Mouse (Mus musculus): Measurements from ENCODE around the gene Hs3st5.
"Not testable (repeated sequence)": the region's sequence is repeated elsewhere in the genome, so short reads cannot be mapped to it uniquely, and the experiment has no call there.

The Hs3st5 gene

GRCm38 (mm10) chr10:36557673-36558072 lies 51.1 kb downstream of the Hs3st5 start:
- DNase-seq (ENCODE audit: low read depth), result no peak

DNA sequence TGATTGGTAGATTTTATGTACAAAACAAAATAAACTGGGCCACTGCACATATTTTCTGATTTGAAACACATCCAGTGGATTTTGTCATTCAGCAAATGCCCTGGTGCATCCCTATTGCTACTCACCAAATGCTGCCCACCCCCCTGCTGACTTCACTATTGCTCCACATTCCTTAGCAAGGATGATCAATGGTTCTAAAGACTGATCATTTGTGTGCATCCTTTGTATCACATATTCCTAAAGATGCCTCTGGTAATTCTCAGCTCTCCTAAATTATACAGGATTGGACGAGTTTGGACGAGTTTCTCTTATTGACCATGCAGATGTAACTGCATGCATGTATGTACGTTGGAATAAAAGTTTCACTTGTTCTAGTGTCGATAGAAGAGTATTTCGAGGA lies 52.1 kb downstream of the Hs3st5 start:
- DNase-seq (ENCODE audit: low read depth), result no peak

GRCm38 (mm10) chr10:36567258-36567657 lies 60.6 kb downstream of the Hs3st5 start:
- DNase-seq (ENCODE audit: low read depth), result no peak

DNA sequence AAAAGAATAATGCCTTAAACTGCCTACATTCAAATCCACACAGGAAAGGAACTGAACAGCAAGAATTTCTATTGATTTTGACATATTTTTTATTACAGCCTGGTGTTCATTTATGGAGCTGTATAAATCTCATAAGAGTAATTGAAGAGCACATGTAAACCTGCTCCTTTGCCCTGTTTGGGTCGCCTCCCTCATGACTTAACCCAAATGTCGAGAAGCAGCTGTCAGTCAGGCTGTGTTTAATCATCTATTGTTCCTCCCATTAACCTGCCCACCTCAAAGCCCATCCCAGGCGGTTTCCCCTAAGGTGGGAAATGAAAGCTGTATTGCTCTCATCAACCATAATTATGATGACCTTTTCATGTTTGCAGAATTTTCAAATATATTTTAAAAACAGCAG lies 65.9 kb downstream of the Hs3st5 start:
- no peak for DNase-seq (ENCODE audit: low read depth)

DNA sequence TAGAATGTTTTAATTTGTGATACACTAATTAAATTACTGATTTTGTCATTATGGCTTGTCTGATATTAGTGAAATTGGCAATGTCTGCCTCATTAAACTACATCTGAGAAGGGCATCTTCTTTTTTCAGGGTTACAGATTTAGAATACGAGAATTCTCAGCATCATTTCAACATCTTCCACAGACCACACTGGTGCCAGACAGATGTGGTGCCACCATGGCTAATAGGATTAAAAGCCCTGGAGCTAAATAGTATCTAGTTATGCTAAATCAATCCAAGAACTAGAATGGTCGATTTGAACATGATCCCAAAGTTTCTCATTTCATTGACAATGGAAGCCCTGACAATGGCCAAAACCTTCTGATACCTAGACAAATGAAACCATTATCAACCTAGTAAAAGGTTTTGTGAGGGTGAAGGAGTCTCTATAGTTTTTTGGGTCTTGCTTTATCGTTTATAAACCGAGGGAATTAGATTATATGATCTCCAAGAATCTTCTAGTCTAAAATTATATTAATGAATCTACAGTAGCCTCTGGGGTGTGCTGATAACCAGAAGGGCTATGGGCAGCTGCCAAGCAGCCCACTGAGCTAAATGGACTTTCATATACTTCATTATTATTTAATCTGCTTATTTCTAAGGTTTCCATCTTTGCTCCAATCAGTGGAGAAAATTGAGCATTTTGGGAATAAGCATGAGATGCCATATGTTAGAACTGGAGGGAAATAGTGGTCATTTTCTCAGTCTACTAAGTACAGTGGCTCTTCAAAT lies 71.9 kb downstream of the Hs3st5 start:
- DNase-seq (ENCODE audit: low read depth), result no peak

DNA sequence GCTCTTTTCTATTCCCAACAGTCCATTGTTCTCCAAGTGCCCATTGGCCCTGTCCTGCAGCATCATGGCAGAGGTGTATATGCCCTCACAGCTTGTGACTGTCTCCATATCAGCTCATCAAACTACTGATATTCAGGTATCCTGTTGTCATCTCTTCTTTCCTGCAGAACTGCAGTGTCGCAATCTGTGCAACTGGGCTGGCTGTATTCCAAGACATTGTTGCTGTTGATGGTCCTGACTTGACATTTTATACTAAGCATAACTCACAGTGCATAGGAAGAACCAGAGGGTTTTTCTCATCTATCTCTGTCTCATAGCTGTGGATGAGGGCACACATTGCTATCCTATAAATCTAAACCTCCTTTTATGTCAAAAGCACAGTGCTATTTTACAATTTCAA lies 103.8 kb downstream of the Hs3st5 start:
- peak; percentile 64 for DNase-seq (ENCODE audit: low read depth)

GRCm38 (mm10) chr10:36611415-36611814 lies 104.8 kb downstream of the Hs3st5 start:
- not testable (repeated sequence) for DNase-seq (ENCODE audit: low read depth)

- no peak for DNase-seq (ENCODE audit: low read depth)
Measured at GRCm38 (mm10) chr10:36623037-36623436, 116.4 kb downstream of the Hs3st5 start.

GRCm38 (mm10) chr10:36627952-36628351 lies 121.3 kb downstream of the Hs3st5 start:
- DNase-seq (ENCODE audit: low read depth), result no peak

DNA sequence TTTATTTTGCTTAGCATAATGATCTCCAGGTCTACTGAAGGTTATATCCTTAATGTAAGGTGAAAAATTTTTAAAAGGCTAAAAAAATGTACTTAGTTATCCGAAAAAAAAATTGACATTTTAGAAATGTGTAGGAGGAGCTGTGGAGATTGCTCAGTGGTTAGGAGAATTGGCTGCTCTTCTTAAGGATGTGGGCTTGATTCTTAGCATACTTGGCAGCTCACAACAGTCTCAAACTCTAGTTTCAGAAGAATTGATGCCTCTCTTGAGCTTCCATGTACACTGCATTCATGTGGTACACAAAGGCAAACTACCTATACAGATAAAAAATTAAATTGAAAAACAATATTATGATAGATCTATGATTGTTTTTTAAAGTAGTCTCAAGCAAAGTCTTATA lies 125.1 kb downstream of the Hs3st5 start:
- no peak for DNase-seq (ENCODE audit: low read depth)

DNA sequence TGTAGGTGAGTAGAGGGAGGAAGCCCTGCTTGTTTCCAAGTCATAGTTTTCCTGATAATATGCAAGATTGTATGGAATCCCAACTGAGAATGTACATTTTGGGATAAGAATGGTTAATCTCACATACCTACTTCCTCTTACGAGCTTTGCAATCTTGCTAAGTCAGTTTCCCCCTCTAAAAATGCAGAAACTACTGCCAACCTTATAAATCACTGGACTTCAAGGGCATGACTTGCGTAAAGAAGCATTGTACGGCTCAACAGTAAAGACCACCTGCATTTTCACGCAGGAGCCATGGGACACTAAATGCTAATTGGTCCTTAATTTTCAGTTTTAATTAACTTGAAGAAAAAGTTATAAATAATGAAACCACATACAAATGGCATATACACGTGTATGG lies 144.0 kb downstream of the Hs3st5 start:
- no peak for DNase-seq (ENCODE audit: low read depth)

- DNase-seq (ENCODE audit: low read depth), result no peak
Measured at GRCm38 (mm10) chr10:36713974-36714373, 207.4 kb downstream of the Hs3st5 start.

DNA sequence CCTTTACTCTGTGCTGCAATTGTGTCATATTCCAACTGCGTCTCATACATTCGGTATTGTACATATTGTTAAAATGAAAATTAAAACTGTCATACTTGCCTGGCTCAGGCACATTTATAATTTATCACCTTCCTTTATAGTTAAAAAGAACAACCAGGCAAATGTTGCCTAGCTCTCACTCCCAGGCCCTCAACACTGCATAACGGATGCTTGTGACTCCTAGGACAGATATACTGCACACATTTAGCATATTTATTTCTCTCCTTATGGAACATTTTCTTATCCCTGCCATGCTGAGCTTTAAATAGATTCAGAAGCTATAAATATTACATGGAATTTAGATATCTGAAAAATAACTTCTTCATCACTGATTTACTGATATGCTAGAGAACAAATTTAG lies 219.6 kb downstream of the Hs3st5 start:
- no peak for DNase-seq (ENCODE audit: low read depth)

GRCm38 (mm10) chr10:36729361-36730098 lies 222.9 kb downstream of the Hs3st5 start:
- DNase-seq (ENCODE audit: low read depth), result no peak

- DNase-seq (ENCODE audit: low read depth), result no peak
Measured at GRCm38 (mm10) chr10:36739375-36739774, 232.8 kb downstream of the Hs3st5 start.

DNA sequence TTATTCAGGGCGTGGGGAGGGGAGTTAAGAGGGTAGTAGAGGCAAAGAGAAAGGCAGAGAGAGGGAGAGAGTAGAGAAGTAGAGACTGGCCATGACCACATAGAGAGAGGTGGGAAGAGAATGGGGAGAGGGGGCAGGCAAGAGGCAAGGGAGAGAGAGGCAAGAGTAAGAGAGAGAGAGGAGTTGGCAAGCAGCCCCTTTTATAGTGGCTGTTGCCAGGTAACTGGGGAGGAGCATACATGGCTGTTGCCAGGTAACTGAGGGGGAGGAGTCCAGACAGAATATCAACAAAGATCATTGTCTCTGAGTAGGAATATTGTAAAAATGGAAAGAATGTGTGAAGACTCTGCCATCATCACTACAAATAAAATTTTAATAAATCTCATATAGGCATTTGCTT lies 243.4 kb downstream of the Hs3st5 start:
- DNase-seq (ENCODE audit: low read depth), result no peak

DNA sequence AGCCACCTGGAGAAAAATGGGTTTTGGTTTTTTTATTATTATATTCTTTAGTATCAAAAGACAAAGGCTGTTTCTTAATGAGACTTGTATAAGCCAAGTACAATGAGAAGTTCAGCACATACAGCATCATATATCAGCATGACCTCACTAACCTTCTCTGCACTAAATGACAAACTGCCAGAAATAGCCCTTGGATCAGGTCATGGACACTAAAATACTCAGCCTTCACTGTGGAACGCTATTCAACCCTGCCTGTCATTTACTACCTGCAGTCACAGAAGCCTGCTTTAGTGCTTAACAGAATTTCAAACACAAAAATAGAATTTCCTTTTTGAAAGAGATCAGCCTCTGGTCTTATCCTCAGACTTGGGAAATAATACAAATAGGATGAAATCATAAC lies 247.9 kb downstream of the Hs3st5 start:
- DNase-seq (ENCODE audit: low read depth), result no peak

- no peak for DNase-seq (ENCODE audit: low read depth)
Measured at GRCm38 (mm10) chr10:36773595-36773994, 267.0 kb downstream of the Hs3st5 start.

DNA sequence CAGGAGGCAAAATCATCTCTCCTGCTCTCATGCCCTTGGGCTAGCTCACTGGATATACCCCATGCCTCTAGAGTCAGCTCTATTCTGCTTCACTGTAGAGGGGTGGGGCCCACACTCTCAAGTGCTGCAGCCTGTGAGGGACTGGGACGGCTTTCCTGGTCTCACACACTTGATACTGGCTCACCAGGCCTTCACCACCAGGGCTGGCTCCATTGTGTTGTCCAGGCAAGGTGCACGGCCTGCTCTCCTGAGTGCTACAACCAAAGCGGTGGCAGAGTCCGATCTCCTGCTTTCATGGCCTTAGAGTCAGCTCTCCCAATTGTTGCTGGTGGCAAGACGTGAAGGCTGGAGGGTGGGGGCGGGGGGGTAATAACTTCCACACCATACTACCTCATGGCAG lies 268.3 kb downstream of the Hs3st5 start:
- DNase-seq (ENCODE audit: low read depth), result no peak

GRCm38 (mm10) chr10:36781641-36782040 lies 275.0 kb downstream of the Hs3st5 start:
- peak; percentile 10 for DNase-seq (ENCODE audit: low read depth)

GRCm38 (mm10) chr10:36786970-36787369 lies 280.4 kb downstream of the Hs3st5 start:
- DNase-seq (ENCODE audit: low read depth), result no peak

- peak; percentile 69 for DNase-seq (ENCODE audit: low read depth)
Measured at GRCm38 (mm10) chr10:36791771-36792170, 285.2 kb downstream of the Hs3st5 start.

GRCm38 (mm10) chr10:36795311-36795710 lies 288.7 kb downstream of the Hs3st5 start:
- peak; percentile 57 for DNase-seq (ENCODE audit: low read depth)

All from 416B (cell line).